Mouse (Mus musculus) limb, embryonic 10.5 days (tissue): ENCODE measurements around the gene H2-T23. TPM values are rescaled to one million over a fixed set of nuclear protein-coding genes. Genes with fewer than 3 reads are reported as not detected.
"Not testable (repeated sequence)": the region's sequence is repeated elsewhere in the genome, so short reads cannot be mapped to it uniquely, and the experiment has no call there.

ENCODE experiments used
- DNase-seq: peaks from one replicate; pipeline ENCODE4 v3.0.0-alpha.2; 2017; ENCODE audit warnings: low spot score
- H3K27ac ChIP-seq: fragments of 300-500 bp; sonication (generic); 2 replicates; pipeline ENCODE4 v1.5.1; 2016; ENCODE audit warnings: mild to moderate bottlenecking
- H3K27me3 ChIP-seq: fragments of 300-500 bp; sonication (generic); 2 replicates; pipeline ENCODE4 v1.6.1; 2016; ENCODE audit warnings: low read depth, mild to moderate bottlenecking; ENCODE audit not compliant: poor library complexity, severe bottlenecking
- H3K36me3 ChIP-seq: fragments of 300-500 bp; sonication (generic); 2 replicates; pipeline ENCODE4 v1.6.1; 2016; ENCODE audit warnings: mild to moderate bottlenecking, moderate library complexity
- H3K4me1 ChIP-seq: fragments of 300-500 bp; sonication (generic); 2 replicates; pipeline ENCODE4 v1.6.1; 2016
- H3K4me3 ChIP-seq: fragments of 300-500 bp; sonication (generic); 2 replicates; pipeline ENCODE4 v1.5.1; 2016; ENCODE audit warnings: mild to moderate bottlenecking, moderate library complexity
- H3K9me3 ChIP-seq: fragments of 300-500 bp; sonication (generic); replicated peaks from 2 replicates; pipeline ENCODE4 v1.6.1; 2016; ENCODE audit warnings: mild to moderate bottlenecking
- WGBS: fragments of 180-500 bp; shearing (Covaris S2); methylation state at CpG from one replicate; pipeline ENCODE4 v1.1.7; 2016; 5-methylcytosine and 5-hydroxymethylcytosine counted together
- polyA plus RNA-seq: library from polyadenylated mRNA; unstranded; fragments of >200 nt; fragmentation: Nextera tagmentation; extraction: Ambion mirVana; gene quantifications from 2 replicates; pipeline ENCODE4 v1.2.1, GENCODE M21; 2016

The H2-T23 gene
- polyA plus RNA-seq, 1 experiment from 2014 or later = 1.5 TPM

- 47% methylated on average over 8 of the region's 8 CpGs for WGBS
- not testable (repeated sequence) for DNase-seq, H3K36me3 ChIP-seq, H3K4me3 ChIP-seq, H3K4me1 ChIP-seq, H3K9me3 ChIP-seq, H3K27ac ChIP-seq
- H3K27me3 ChIP-seq = peaks cover 28% of the 10 kb centered on the region
Measured at GRCm38 (mm10) chr17:36030703-36031582, 1.7 kb downstream of the H2-T23 start.

GRCm38 (mm10) chr17:36030046-36030702 is 2.5 kb downstream of the H2-T23 start:
- not testable (repeated sequence) for H3K27ac ChIP-seq
- whole genome bisulfite sequencing = 74% methylated on average over 4 of the region's 4 CpGs

DNA sequence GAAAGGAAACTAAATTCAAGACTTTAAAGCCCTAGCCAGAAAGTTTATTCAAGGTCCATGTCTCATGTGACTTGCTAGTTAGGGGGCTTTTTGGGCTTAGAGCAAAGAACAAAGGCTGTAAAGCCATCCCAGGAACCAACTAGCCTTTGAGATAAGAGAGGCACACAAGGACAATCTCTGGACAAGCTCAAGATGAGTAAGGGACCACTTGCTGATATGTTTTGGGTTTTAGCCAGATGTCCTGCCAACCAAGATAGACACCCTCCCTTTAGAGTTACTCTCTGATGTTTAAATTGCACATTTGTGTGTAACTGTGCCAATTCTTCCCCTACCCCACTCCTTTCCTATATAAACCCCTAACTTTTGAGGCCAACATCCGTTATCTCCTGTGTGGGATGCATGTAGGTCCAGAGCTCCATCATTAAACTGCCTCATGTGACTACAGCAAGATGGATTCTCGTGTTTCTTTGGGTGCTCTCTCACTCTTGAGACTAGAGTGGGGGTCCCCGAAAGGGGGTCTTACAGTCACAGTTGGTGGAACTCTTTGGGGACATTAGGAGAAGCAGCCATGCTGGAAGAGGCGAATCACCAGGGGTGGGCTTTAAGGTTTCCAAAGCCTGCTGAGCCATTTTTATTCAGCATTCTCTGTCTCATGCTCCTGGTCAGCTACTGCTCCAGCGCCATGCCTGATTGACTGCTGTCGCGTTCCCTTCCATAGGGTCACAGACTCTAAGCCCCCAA is 3.6 kb downstream of the H2-T23 start:
- H3K36me3 ChIP-seq = no peaks in the 10 kb centered on the region
- no peaks in the 10 kb centered on the region for H3K9me3 ChIP-seq
- DNase-seq = no peak
- peaks cover 28% of the 10 kb centered on the region for H3K27me3 ChIP-seq
- H3K4me3 ChIP-seq = no peak overlapping the region
- H3K4me1 ChIP-seq = peaks cover 9% of the 10 kb centered on the region
- H3K27ac ChIP-seq = no peak overlapping the region
- 87% methylated on average over 7 of the region's 7 CpGs for WGBS

More at GRCm38 (mm10) chr17:36030046-36030702, 2.5 kb downstream of the H2-T23 start:
- H3K4me1 ChIP-seq, H3K9me3 ChIP-seq, H3K4me3 ChIP-seq, H3K36me3 ChIP-seq, DNase-seq: not testable (repeated sequence)
- H3K27me3 ChIP-seq = peaks cover 28% of the 10 kb centered on the region

GRCm38 (mm10) chr17:36027663-36028062 is 5.0 kb downstream of the H2-T23 start:
- H3K9me3 ChIP-seq = no peaks in the 10 kb centered on the region
- H3K4me3 ChIP-seq = no peak overlapping the region
- H3K4me1 ChIP-seq = peaks cover 9% of the 10 kb centered on the region
- 98% methylated on average over 4 of the region's 4 CpGs for WGBS
- no peak overlapping the region for H3K27ac ChIP-seq
- DNase-seq = no peak
- no peaks in the 10 kb centered on the region for H3K36me3 ChIP-seq
- H3K27me3 ChIP-seq = peaks cover 26% of the 10 kb centered on the region

- Histone ChIP-seq H3K4me3 (no peak overlapping the region), H3K27me3 (peaks cover 9% of the 10 kb centered on the region), H3K4me1 (no peaks in the 10 kb centered on the region), H3K36me3 (no peaks in the 10 kb centered on the region), H3K9me3 (no peaks in the 10 kb centered on the region), H3K27ac (no peak overlapping the region)
- no peak for DNase-seq
- WGBS = 69% methylated on average over 4 of the region's 4 CpGs
Measured at GRCm38 (mm10) chr17:36025901-36026300, 6.8 kb downstream of the H2-T23 start.

DNA sequence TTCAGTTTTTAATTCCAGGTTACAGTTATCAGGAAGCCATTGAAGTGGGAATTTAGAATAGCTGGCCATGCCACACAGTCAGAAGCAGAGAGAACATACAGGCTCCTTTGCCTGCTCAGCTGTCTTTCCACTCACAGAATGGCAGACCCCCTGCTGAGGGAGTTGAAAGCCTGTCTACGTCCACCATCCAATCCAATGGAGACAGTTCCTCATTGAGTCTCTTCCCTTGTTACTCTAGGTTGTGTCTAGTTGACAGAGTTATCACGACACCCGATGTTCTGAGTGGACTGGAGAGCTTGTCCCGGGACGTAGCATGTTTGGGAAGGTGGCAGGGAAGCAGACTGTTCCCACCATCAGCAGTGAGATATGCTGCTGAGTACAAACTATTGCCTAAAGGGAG is 7.5 kb downstream of the H2-T23 start:
- no peak for DNase-seq
- Histone ChIP-seq H3K27ac (no peak overlapping the region), H3K4me1 (peaks cover 4% of the 10 kb centered on the region), H3K9me3 (no peaks in the 10 kb centered on the region), H3K4me3 (no peak overlapping the region), H3K36me3 (no peaks in the 10 kb centered on the region), H3K27me3 (0 out of 2 replicates have a peak, but pooled peaks cover 2% of the 10 kb centered on the region)
- WGBS = 78% methylated on average over 5 of the region's 5 CpGs

GRCm38 (mm10) chr17:36023710-36024654 is 8.7 kb downstream of the H2-T23 start:
- no peak overlapping the region for H3K27ac ChIP-seq
- H3K36me3 ChIP-seq = no peaks in the 10 kb centered on the region

DNA sequence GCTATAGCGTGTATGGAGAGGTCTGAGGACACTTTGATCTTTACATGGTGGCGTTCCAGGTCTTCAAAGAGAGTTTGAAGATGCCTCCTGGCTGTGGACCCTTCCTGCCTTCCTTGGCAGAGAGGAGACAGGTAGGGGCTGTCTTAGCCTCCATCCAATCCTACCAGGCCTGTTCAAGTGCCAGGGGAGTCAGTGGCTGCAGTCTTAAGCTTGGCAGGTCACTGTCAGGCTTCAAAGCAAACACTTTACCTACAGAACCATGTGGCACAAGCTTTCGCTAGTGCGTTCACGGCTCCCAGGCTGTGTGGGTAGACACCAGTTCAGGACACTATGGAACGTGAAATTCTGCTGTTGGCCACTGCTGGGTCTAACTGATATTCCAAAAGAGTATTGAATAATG is 9.7 kb downstream of the H2-T23 start:
- WGBS = 88% methylated on average over 6 of the region's 6 CpGs
- Histone ChIP-seq H3K36me3 (no peaks in the 10 kb centered on the region), H3K4me1 (peaks cover 4% of the 10 kb centered on the region), H3K27ac (no peak overlapping the region), H3K9me3 (no peaks in the 10 kb centered on the region), H3K4me3 (no peak overlapping the region), H3K27me3 (no peaks in the 10 kb centered on the region)
- DNase-seq = no peak

More at GRCm38 (mm10) chr17:36023710-36024654, 8.7 kb downstream of the H2-T23 start:
- Histone ChIP-seq H3K27me3 (no peaks in the 10 kb centered on the region), H3K4me3 (no peak overlapping the region), H3K9me3 (no peaks in the 10 kb centered on the region), H3K4me1 (peaks cover 4% of the 10 kb centered on the region)
- no peak for DNase-seq
- WGBS = 75% methylated on average over 9 of the region's 9 CpGs

DNA sequence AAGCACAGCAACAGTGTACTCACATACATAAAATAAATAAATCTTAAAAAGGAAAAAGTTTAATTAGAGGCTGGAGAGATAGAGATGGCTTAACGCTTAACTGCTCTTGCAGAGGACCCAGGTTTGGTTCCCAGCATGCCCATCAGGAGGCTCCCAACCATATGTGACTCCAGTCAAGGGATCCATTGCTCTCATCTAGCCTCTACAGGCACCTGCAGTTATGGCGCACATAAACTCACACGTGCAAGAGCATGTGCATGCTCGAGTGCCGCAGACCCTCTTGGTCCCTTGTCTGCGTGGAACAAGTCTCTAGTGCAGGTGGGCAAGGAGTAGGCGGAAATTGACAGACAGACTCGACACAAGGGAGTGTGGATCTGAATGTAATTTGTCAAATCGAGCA is 10.6 kb downstream of the H2-T23 start:
- WGBS = 94% methylated on average over 9 of the region's 9 CpGs
- Histone ChIP-seq H3K27ac (no peak overlapping the region), H3K4me1 (peaks cover 4% of the 10 kb centered on the region), H3K4me3 (no peak overlapping the region), H3K36me3 (no peaks in the 10 kb centered on the region), H3K27me3 (no peaks in the 10 kb centered on the region), H3K9me3 (no peaks in the 10 kb centered on the region)
- no peak for DNase-seq

DNA sequence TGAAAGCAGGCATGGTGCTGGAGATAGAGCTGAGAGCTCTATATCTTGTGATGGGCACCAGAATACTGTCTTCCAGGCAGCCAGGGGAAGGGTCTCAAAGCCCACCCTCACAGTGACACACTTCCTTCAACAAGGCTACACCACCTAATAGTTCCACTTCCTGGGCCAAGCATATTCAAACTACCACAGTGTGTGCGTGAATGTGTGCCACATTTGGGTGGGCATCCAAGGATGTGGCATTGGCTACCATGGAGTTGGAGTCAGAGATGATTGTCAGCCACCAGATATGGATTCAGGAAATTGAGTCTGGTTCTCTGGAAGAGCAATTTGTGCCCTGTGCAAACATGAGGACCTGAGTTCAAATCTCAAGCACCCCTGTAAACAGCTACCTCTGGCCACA is 11.3 kb downstream of the H2-T23 start:
- Histone ChIP-seq H3K4me3 (no peak overlapping the region), H3K4me1 (peaks cover 4% of the 10 kb centered on the region), H3K9me3 (no peaks in the 10 kb centered on the region), H3K27ac (no peak overlapping the region), H3K27me3 (no peaks in the 10 kb centered on the region), H3K36me3 (no peaks in the 10 kb centered on the region)
- WGBS = 92% methylated on average over 1 of the region's 1 CpGs
- no peak for DNase-seq

- H3K27me3 ChIP-seq = no peaks in the 10 kb centered on the region
- H3K36me3 ChIP-seq = peaks cover 3% of the 10 kb centered on the region; the same call in 1 of the 2 replicates
- H3K27ac ChIP-seq = no peak within 1 kb of the TSS
- no peaks in the 10 kb centered on the region for H3K9me3 ChIP-seq
- WGBS = 41% methylated on average over 15 of the region's 15 CpGs
- peak; percentile 38 for DNase-seq
- H3K4me1 ChIP-seq = peaks cover 4% of the 10 kb centered on the region
- no peak within 1 kb of the TSS; the same call in 1 of the 2 replicates for H3K4me3 ChIP-seq
Measured at GRCm38 (mm10) chr17:36020191-36021073, 12.2 kb downstream of the H2-T23 start, which contains the start of gene H2-T24. TSS of gene H2-T24 (minus strand) at chr17:36020560.
